Mouse (Mus musculus) lung, embryonic 15.5 days (tissue): ENCODE measurements around the gene Scaf4. TPM values are rescaled to one million over a fixed set of nuclear protein-coding genes. Genes with fewer than 3 reads are reported as not detected.
"Not testable (repeated sequence)": the region's sequence is repeated elsewhere in the genome, so short reads cannot be mapped to it uniquely, and the experiment has no call there.

Experiments
- ATAC-seq: fragments of 200-750 bp; cut with Nextera tagmentation; 2 replicates; pipeline ENCODE4 v1.8.0; 2017; ENCODE audit warnings: moderate number of reproducible peaks, borderline replicate concordance; ENCODE audit not compliant: low FRiP score, low TSS enrichment; ENCODE audit errors: extremely low read depth
- H3K27ac ChIP-seq: fragments of 300-500 bp; sonication (generic); 2 replicates; pipeline ENCODE4 v1.5.1; 2015; ENCODE audit warnings: moderate library complexity, mild to moderate bottlenecking, inconsistent platforms
- H3K27me3 ChIP-seq: fragments of 300-500 bp; sonication (generic); 2 replicates; pipeline ENCODE4 v1.6.1; 2015; ENCODE audit warnings: inconsistent platforms
- H3K36me3 ChIP-seq: fragments of 300-500 bp; sonication (generic); 2 replicates; pipeline ENCODE4 v1.6.1; 2015; ENCODE audit warnings: inconsistent platforms
- H3K4me1 ChIP-seq: fragments of 300-500 bp; sonication (generic); 2 replicates; pipeline ENCODE4 v1.6.1; 2015; ENCODE audit warnings: inconsistent platforms
- H3K4me2 ChIP-seq: fragments of 300-500 bp; sonication (generic); 2 replicates; pipeline ENCODE4 v1.6.1; 2015; ENCODE audit warnings: inconsistent platforms, mild to moderate bottlenecking, moderate library complexity
- H3K4me3 ChIP-seq: fragments of 300-500 bp; sonication (generic); 2 replicates; pipeline ENCODE4 v1.5.1; 2015; ENCODE audit warnings: mild to moderate bottlenecking, inconsistent platforms
- H3K9ac ChIP-seq: fragments of 300-500 bp; sonication (generic); 2 replicates; pipeline ENCODE4 v1.6.1; 2015; ENCODE audit warnings: inconsistent platforms
- H3K9me3 ChIP-seq: fragments of 300-500 bp; sonication (generic); 2 replicates; pipeline ENCODE4 v1.6.1; 2016; ENCODE audit warnings: inconsistent platforms
- WGBS: fragments of 180-500 bp; shearing (Covaris S2); methylation state at CpG from one replicate; pipeline ENCODE4 v1.1.7; 2015; 5-methylcytosine and 5-hydroxymethylcytosine counted together
- polyA plus RNA-seq: library from polyadenylated mRNA; unstranded; fragments of >200 nt; fragmentation: Nextera tagmentation; extraction: Ambion mirVana; gene quantifications from 2 replicates; pipeline ENCODE4 v1.2.1, GENCODE M21; 2015

The Scaf4 gene
- polyA plus RNA-seq, 1 experiment from 2014 or later, result 25.7 TPM

- 78% methylated on average over 6 of the region's 6 CpGs for WGBS
- H3K36me3 ChIP-seq, result peaks cover 42% of the 10 kb centered on the region
- no peaks in the 10 kb centered on the region for H3K27me3 ChIP-seq
- no peak overlapping the region for H3K4me3 ChIP-seq
- H3K4me1 ChIP-seq, result no peaks in the 10 kb centered on the region
- H3K4me2 ChIP-seq, result no peak overlapping the region
- no peaks in the 10 kb centered on the region for H3K9me3 ChIP-seq
- no peak overlapping the region for H3K9ac ChIP-seq
- no peak overlapping the region for H3K27ac ChIP-seq
- no peak for ATAC-seq
Measured at GRCm38 (mm10) chr16:90229897-90230296, 54.4 kb downstream of the Scaf4 start.

GRCm38 (mm10) chr16:90221441-90222070, 62.7 kb downstream of the Scaf4 start:
- ATAC-seq, result no peak
- Histone ChIP-seq H3K36me3 (peaks cover 34% of the 10 kb centered on the region), H3K4me1 (peaks cover 38% of the 10 kb centered on the region), H3K9ac (peak overlapping the region; percentile 85), H3K27ac (peak overlapping the region; percentile 92), H3K27me3 (no peaks in the 10 kb centered on the region), H3K9me3 (no peaks in the 10 kb centered on the region), H3K4me2 (peak overlapping the region; percentile 76), H3K4me3 (peak overlapping the region; percentile 94)
- WGBS, result 2% methylated on average over 20 of the region's 20 CpGs

GRCm38 (mm10) chr16:90220892-90221431, 63.3 kb downstream of the Scaf4 start:
- peaks cover 30% of the 10 kb centered on the region for H3K36me3 ChIP-seq
- peaks cover 40% of the 10 kb centered on the region for H3K4me1 ChIP-seq
- WGBS, result under 1% methylated on average over 52 of the region's 52 CpGs
- H3K27me3 ChIP-seq, result no peaks in the 10 kb centered on the region
- peak; percentile 79 for ATAC-seq
- H3K9me3 ChIP-seq, result no peaks in the 10 kb centered on the region
- H3K4me2 ChIP-seq, result peak overlapping the region; percentile 76
- peak overlapping the region; percentile 85 for H3K9ac ChIP-seq
- peak overlapping the region; percentile 94 for H3K4me3 ChIP-seq
- peak overlapping the region; percentile 92 for H3K27ac ChIP-seq

- 2% methylated on average over 63 of the region's 63 CpGs for WGBS
- ATAC-seq, result peak; percentile 95
- Histone ChIP-seq H3K27ac (peak within 1 kb of the TSS; percentile 92), H3K9ac (peak within 1 kb of the TSS; percentile 85), H3K36me3 (peaks cover 23% of the 10 kb centered on the region), H3K4me3 (peak within 1 kb of the TSS; percentile 94), H3K9me3 (no peaks in the 10 kb centered on the region), H3K4me2 (peak within 1 kb of the TSS; percentile 76), H3K27me3 (no peaks in the 10 kb centered on the region), H3K4me1 (peaks cover 40% of the 10 kb centered on the region)
Measured at GRCm38 (mm10) chr16:90220026-90220891, 64.0 kb downstream of the Scaf4 start, which contains the start of gene Sod1. TSS of gene Sod1 (plus strand) at chr16:90220754.

GRCm38 (mm10) chr16:90219445-90219844, 64.9 kb downstream of the Scaf4 start:
- Histone ChIP-seq H3K4me1 (peaks cover 40% of the 10 kb centered on the region), H3K36me3 (peaks cover 15% of the 10 kb centered on the region)
- not testable (repeated sequence) for H3K27me3 ChIP-seq, H3K27ac ChIP-seq, ATAC-seq, H3K9me3 ChIP-seq, H3K9ac ChIP-seq, H3K4me2 ChIP-seq, H3K4me3 ChIP-seq
- WGBS, result 63% methylated on average over 4 of the region's 4 CpGs

GRCm38 (mm10) chr16:90217926-90218325, 66.4 kb downstream of the Scaf4 start:
- ATAC-seq, result no peak
- Histone ChIP-seq H3K4me1 (peaks cover 28% of the 10 kb centered on the region), H3K9me3 (no peaks in the 10 kb centered on the region), H3K9ac (no peak overlapping the region), H3K4me3 (no peak overlapping the region), H3K27me3 (no peaks in the 10 kb centered on the region), H3K4me2 (no peak overlapping the region), H3K27ac (peak overlapping the region; percentile 72), H3K36me3 (no peaks in the 10 kb centered on the region)
- WGBS, result 49% methylated on average over 4 of the region's 4 CpGs

GRCm38 (mm10) chr16:90217356-90217755, 66.9 kb downstream of the Scaf4 start:
- ATAC-seq, result no peak
- H3K27me3 ChIP-seq, result no peaks in the 10 kb centered on the region
- H3K4me2 ChIP-seq, result no peak overlapping the region
- peaks cover 22% of the 10 kb centered on the region for H3K4me1 ChIP-seq
- peak overlapping the region; percentile 72 for H3K27ac ChIP-seq
- no peaks in the 10 kb centered on the region for H3K36me3 ChIP-seq
- WGBS, result 42% methylated on average over 3 of the region's 3 CpGs
- H3K4me3 ChIP-seq, result no peak overlapping the region
- no peaks in the 10 kb centered on the region for H3K9me3 ChIP-seq
- no peak overlapping the region for H3K9ac ChIP-seq

- Histone ChIP-seq H3K9ac (no peak overlapping the region), H3K4me2 (no peak overlapping the region), H3K27ac (no peak overlapping the region), H3K36me3 (no peaks in the 10 kb centered on the region), H3K4me3 (no peak overlapping the region), H3K9me3 (no peaks in the 10 kb centered on the region), H3K27me3 (no peaks in the 10 kb centered on the region), H3K4me1 (peaks cover 14% of the 10 kb centered on the region)
- 71% methylated on average over 2 of the region's 2 CpGs for WGBS
- no peak for ATAC-seq
Measured at GRCm38 (mm10) chr16:90216414-90216813, 67.9 kb downstream of the Scaf4 start.

- H3K4me1 ChIP-seq, result peaks cover 14% of the 10 kb centered on the region
- H3K27me3 ChIP-seq, H3K9me3 ChIP-seq, ATAC-seq, H3K27ac ChIP-seq, H3K9ac ChIP-seq, H3K36me3 ChIP-seq, H3K4me2 ChIP-seq, H3K4me3 ChIP-seq: not testable (repeated sequence)
- WGBS, result 83% methylated on average over 5 of the region's 5 CpGs
Measured at GRCm38 (mm10) chr16:90215879-90216278, 68.4 kb downstream of the Scaf4 start.

GRCm38 (mm10) chr16:90214731-90215565, 69.4 kb downstream of the Scaf4 start:
- H3K4me3 ChIP-seq, result no peak overlapping the region
- no peaks in the 10 kb centered on the region for H3K36me3 ChIP-seq
- no peak overlapping the region for H3K27ac ChIP-seq
- H3K4me1 ChIP-seq, result peaks cover 14% of the 10 kb centered on the region
- 91% methylated on average over 11 of the region's 11 CpGs for WGBS
- ATAC-seq, result no peak
- H3K9ac ChIP-seq, result no peak overlapping the region
- no peaks in the 10 kb centered on the region for H3K27me3 ChIP-seq
- H3K9me3 ChIP-seq, result no peaks in the 10 kb centered on the region
- no peak overlapping the region for H3K4me2 ChIP-seq

GRCm38 (mm10) chr16:90213477-90214339, 70.6 kb downstream of the Scaf4 start:
- WGBS, result 68% methylated on average over 12 of the region's 12 CpGs
- Histone ChIP-seq H3K4me1 (peaks cover 14% of the 10 kb centered on the region), H3K4me2 (no peak overlapping the region), H3K9ac (no peak overlapping the region), H3K27me3 (no peaks in the 10 kb centered on the region), H3K4me3 (no peak overlapping the region), H3K9me3 (no peaks in the 10 kb centered on the region), H3K36me3 (no peaks in the 10 kb centered on the region), H3K27ac (no peak overlapping the region)
- no peak for ATAC-seq
